Mouse (Mus musculus) heart, postnatal 0 days (tissue): ENCODE measurements around the gene Kat2a.

ENCODE experiments used
- CTCF ChIP-seq: IDR thresholded peaks from 2 replicates; pipeline ENCODE4 v1.5.1; 2016; ENCODE audit warnings: antibody characterized with exemption, control low read depth, low read depth
- EP300 ChIP-seq: IDR thresholded peaks from 2 replicates; pipeline ENCODE4 v1.6.1; 2016; ENCODE audit warnings: antibody characterized with exemption, low read depth

GRCm38 (mm10) chr11:100710528-100710927 lies 1.7 kb downstream of the Kat2a start:
- TF ChIP-seq EP300 (no peak), CTCF (no peak)
